Mouse (Mus musculus) midbrain, embryonic 11.5 days (tissue): ENCODE data around the gene Dtx3l. TPM values are rescaled to one million over a fixed set of nuclear protein-coding genes. Genes with fewer than 3 reads are reported as not detected.
"Not testable (repeated sequence)": the region's sequence is repeated elsewhere in the genome, so short reads cannot be mapped to it uniquely, and the experiment has no call there.

ENCODE experiments used
- ATAC-seq: fragments of 200-750 bp; cut with Nextera tagmentation; 2 replicates; pipeline ENCODE4 v1.8.0; 2017; ENCODE audit warnings: moderate TSS enrichment, moderate library complexity; ENCODE audit not compliant: low FRiP score
- DNase-seq: peaks from one replicate; pipeline ENCODE4 v3.0.0; 2015; ENCODE audit warnings: low spot score; ENCODE audit errors: missing footprints
- H3K27ac ChIP-seq: fragments of 300-500 bp; sonication (generic); 2 replicates; pipeline ENCODE4 v1.5.1; 2014; ENCODE audit warnings: low read depth, low read length
- H3K27me3 ChIP-seq: fragments of 300-500 bp; sonication (generic); 2 replicates; pipeline ENCODE4 v1.6.1; 2014; ENCODE audit warnings: mild to moderate bottlenecking, low read length, moderate library complexity, mixed read lengths; ENCODE audit not compliant: control insufficient read depth, insufficient read depth
- H3K36me3 ChIP-seq: fragments of 300-500 bp; sonication (generic); 2 replicates; pipeline ENCODE4 v1.6.1; 2014; ENCODE audit warnings: mild to moderate bottlenecking, low read length, moderate library complexity, mixed read lengths; ENCODE audit not compliant: control insufficient read depth, insufficient read depth
- H3K4me1 ChIP-seq: fragments of 300-500 bp; sonication (generic); 2 replicates; pipeline ENCODE4 v1.6.1; 2014; ENCODE audit warnings: low read length; ENCODE audit not compliant: control insufficient read depth, insufficient read depth
- H3K4me2 ChIP-seq: fragments of 300-500 bp; sonication (generic); 2 replicates; pipeline ENCODE4 v1.6.1; 2014; ENCODE audit warnings: mild to moderate bottlenecking, moderate library complexity
- H3K4me3 ChIP-seq: fragments of 300-500 bp; sonication (generic); 2 replicates; pipeline ENCODE4 v1.5.1; 2014; ENCODE audit warnings: low read depth, low read length
- H3K9ac ChIP-seq: fragments of 300-500 bp; sonication (generic); 2 replicates; pipeline ENCODE4 v1.6.1; 2014; ENCODE audit warnings: low read length
- H3K9me3 ChIP-seq: fragments of 300-500 bp; sonication (generic); 2 replicates; pipeline ENCODE4 v1.6.1; 2016; ENCODE audit warnings: low read length; ENCODE audit not compliant: control insufficient read depth
- WGBS: fragments of 180-500 bp; shearing (Covaris S2); extraction: QIAGEN DNeasy Blood & Tissue Kit; methylation state at CpG from one replicate; pipeline ENCODE4 v1.1.7; 2014; 5-methylcytosine and 5-hydroxymethylcytosine counted together
- polyA plus RNA-seq: library from polyadenylated mRNA; unstranded; fragments of >200 nt; fragmentation: Nextera tagmentation; extraction: Ambion mirVana; gene quantifications from 2 replicates; pipeline ENCODE4 v1.2.1, GENCODE M21; 2014

Dtx3l gene
- polyA plus RNA-seq, 1 experiment from 2014 or later = 2.8 TPM

DNA sequence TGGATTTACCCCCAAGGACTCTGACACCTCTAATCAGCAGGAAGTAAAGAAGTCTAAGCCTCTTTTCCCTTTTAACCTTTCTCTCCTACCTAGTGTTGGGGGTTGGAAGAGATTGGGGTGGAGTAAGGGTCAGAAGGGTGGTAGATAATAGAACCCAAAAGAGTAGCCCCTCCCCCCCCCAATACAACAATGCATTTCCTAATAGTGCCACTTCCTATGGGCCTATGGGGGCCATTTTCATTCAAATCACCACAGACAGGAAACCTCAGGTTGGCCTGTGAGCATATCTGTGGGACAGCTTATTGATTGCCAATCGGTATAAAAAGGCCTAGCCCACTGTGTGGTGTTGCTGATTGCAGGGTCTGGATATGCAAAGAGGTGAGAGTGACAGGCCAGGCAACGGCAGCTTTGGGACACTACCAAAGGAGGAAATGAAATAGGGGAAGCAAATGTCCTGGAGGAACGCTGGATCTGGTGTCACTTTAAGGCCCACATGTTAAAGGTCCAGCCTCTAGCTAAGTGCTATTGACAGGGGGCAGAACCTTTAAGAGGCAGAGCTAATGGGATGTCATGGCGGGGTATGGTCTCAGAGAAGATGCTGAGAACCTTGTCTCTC is 34.7 kb downstream of the Dtx3l start:
- DNase-seq = no peak
- no peak overlapping the region for H3K4me3 ChIP-seq
- 85% methylated on average over 4 of the region's 4 CpGs for WGBS

GRCm38 (mm10) chr16:35903014-35903640 is 35.8 kb downstream of the Dtx3l start:
- no peaks in the 10 kb centered on the region for H3K4me1 ChIP-seq
- ATAC-seq (no peak), DNase-seq (no peak)
- no peak overlapping the region for H3K4me3 ChIP-seq
- H3K4me2 ChIP-seq = no peak overlapping the region
- H3K27me3 ChIP-seq = no peaks in the 10 kb centered on the region
- no peak overlapping the region for H3K9ac ChIP-seq
- 82% methylated on average over 6 of the region's 6 CpGs for WGBS
- no peaks in the 10 kb centered on the region for H3K36me3 ChIP-seq
- no peak overlapping the region for H3K27ac ChIP-seq
- H3K9me3 ChIP-seq = no peaks in the 10 kb centered on the region

More for the DNA sequence above, 34.7 kb downstream of the Dtx3l start:
- Histone ChIP-seq H3K27ac (no peak overlapping the region), H3K9ac (no peak overlapping the region), H3K4me2 (no peak overlapping the region), H3K36me3 (no peaks in the 10 kb centered on the region), H3K9me3 (no peaks in the 10 kb centered on the region), H3K27me3 (no peaks in the 10 kb centered on the region), H3K4me1 (no peaks in the 10 kb centered on the region)
- ATAC-seq = no peak

- no peak overlapping the region for H3K9ac ChIP-seq
- H3K36me3 ChIP-seq = no peaks in the 10 kb centered on the region
- WGBS = 87% methylated on average over 3 of the region's 3 CpGs
- no peaks in the 10 kb centered on the region for H3K4me1 ChIP-seq
- ATAC-seq = no peak
- no peak for DNase-seq
- H3K9me3 ChIP-seq = no peaks in the 10 kb centered on the region
- no peak overlapping the region for H3K4me2 ChIP-seq
- H3K27me3 ChIP-seq = no peaks in the 10 kb centered on the region
- H3K4me3 ChIP-seq = no peak overlapping the region
- no peak overlapping the region for H3K27ac ChIP-seq
Measured at GRCm38 (mm10) chr16:35900541-35900940, 38.4 kb downstream of the Dtx3l start.

DNA sequence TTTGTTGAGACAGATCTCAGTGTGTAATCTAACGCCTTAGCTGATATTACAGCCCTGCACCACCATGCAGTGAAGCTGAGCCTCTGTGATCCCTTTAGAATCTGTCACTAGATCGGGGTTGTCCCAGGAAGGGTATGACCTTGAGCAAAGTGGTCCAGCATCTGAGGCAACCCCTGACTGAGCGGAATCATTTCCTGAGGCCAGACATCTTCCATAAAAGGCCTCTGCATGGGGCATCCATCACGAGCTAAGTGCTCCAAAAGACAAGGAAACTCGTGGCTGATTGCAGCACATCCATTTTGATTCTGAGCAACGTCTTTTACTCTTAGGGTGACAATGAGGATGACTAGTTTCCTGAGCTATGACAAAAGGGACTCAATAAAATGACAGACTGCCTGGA is 44.0 kb downstream of the Dtx3l start:
- Histone ChIP-seq H3K9ac (no peak overlapping the region), H3K4me3 (no peak overlapping the region), H3K4me2 (no peak overlapping the region), H3K4me1 (no peaks in the 10 kb centered on the region), H3K36me3 (no peaks in the 10 kb centered on the region), H3K27ac (no peak overlapping the region), H3K27me3 (no peaks in the 10 kb centered on the region), H3K9me3 (no peaks in the 10 kb centered on the region)
- 68% methylated on average over 6 of the region's 6 CpGs for WGBS
- ATAC-seq (no peak), DNase-seq (no peak)

DNA sequence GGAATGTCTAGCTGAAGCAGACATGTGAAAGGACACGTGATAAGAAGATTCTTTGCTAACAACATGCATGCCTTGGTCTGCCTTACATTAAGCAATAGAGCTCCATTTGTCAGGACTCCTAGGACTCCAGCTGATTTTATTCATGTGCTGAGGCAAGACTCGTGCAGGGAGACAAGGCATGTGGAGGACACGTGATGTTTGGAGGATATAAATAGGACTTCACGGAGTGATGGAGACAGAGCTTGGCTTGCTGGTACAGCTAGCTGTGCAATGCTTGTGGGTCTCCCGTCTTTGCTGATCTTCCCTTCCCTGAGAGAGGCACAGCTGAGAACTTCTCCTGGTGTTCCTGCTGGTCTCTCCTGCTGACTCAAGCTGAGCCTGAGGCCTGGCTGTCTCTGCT is 47.3 kb downstream of the Dtx3l start:
- not testable (repeated sequence) for DNase-seq, H3K9ac ChIP-seq, ATAC-seq

GRCm38 (mm10) chr16:35890645-35891044 is 48.3 kb downstream of the Dtx3l start:
- ATAC-seq = no peak
- Histone ChIP-seq H3K4me3 (no peak overlapping the region), H3K4me1 (no peaks in the 10 kb centered on the region), H3K9me3 (no peaks in the 10 kb centered on the region), H3K27ac (no peak overlapping the region), H3K27me3 (no peaks in the 10 kb centered on the region), H3K9ac (no peak overlapping the region), H3K36me3 (no peaks in the 10 kb centered on the region), H3K4me2 (no peak overlapping the region)
- WGBS = 77% methylated on average over 3 of the region's 3 CpGs
- no peak for DNase-seq

More for the DNA sequence above, 47.3 kb downstream of the Dtx3l start:
- H3K4me1 ChIP-seq, H3K27ac ChIP-seq, H3K9me3 ChIP-seq, H3K4me2 ChIP-seq, H3K27me3 ChIP-seq, H3K36me3 ChIP-seq, H3K4me3 ChIP-seq: not testable (repeated sequence)
- WGBS = 81% methylated on average over 5 of the region's 5 CpGs

DNA sequence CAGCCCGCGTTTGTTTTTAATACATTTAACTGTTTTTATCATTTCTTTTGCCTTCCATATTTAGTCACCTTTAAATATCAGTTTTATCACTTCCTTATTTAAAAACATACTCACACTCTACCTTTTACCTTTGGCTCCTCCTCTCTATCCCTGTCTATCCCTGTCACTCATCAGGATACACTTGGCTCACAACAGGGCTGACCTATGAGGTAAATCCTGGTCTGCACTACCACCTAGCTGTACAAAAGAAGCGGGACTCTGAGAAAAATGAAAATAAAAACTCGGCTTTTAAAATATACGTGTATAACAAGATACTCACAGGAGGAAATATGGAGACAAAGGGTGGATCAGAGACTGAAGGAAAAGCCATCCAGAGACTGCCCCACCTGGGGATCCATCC is 50.0 kb downstream of the Dtx3l start:
- no peak for DNase-seq
- Histone ChIP-seq H3K27ac (no peak overlapping the region), H3K4me1 (no peaks in the 10 kb centered on the region), H3K4me2 (no peak overlapping the region), H3K9me3 (no peaks in the 10 kb centered on the region), H3K9ac (no peak overlapping the region), H3K36me3 (no peaks in the 10 kb centered on the region), H3K4me3 (no peak overlapping the region), H3K27me3 (no peaks in the 10 kb centered on the region)
- WGBS = 92% methylated on average over 5 of the region's 5 CpGs
- no peak for ATAC-seq

- H3K4me1 ChIP-seq = no peaks in the 10 kb centered on the region
- no peak overlapping the region for H3K9ac ChIP-seq
- DNase-seq (no peak), ATAC-seq (no peak)
- H3K27ac ChIP-seq = no peak overlapping the region
- no peak overlapping the region for H3K4me2 ChIP-seq
- H3K27me3 ChIP-seq = no peaks in the 10 kb centered on the region
- no peak overlapping the region for H3K4me3 ChIP-seq
- H3K9me3 ChIP-seq = no peaks in the 10 kb centered on the region
- 86% methylated on average over 7 of the region's 7 CpGs for WGBS
- H3K36me3 ChIP-seq = no peaks in the 10 kb centered on the region
Measured at GRCm38 (mm10) chr16:35888174-35888573, 50.8 kb downstream of the Dtx3l start.
